Mouse (Mus musculus) right cerebral cortex, postnatal 14 days (tissue): ENCODE results near the gene BC035947.
"Not testable (repeated sequence)": the region's sequence is repeated elsewhere in the genome, so short reads cannot be mapped to it uniquely, and the experiment has no call there.

Source experiments
- DNase-seq: peaks from one replicate; pipeline ENCODE4 v3.0.0; 2022

Gene BC035947

GRCm38 (mm10) chr1:78511621-78512160 is at the start of gene BC035947:
TSS of gene BC035947 (minus strand) at chr1:78512158.
- DNase-seq: peak; percentile 28

- DNase-seq: no peak
Observed at GRCm38 (mm10) chr1:78554012-78554666, 42.2 kb upstream of the BC035947 start.

- no peak for DNase-seq
Observed at GRCm38 (mm10) chr1:78548961-78549360, 37.0 kb upstream of the BC035947 start.

- DNase-seq: no peak
Observed at GRCm38 (mm10) chr1:78546258-78546657, 34.3 kb upstream of the BC035947 start.

DNA sequence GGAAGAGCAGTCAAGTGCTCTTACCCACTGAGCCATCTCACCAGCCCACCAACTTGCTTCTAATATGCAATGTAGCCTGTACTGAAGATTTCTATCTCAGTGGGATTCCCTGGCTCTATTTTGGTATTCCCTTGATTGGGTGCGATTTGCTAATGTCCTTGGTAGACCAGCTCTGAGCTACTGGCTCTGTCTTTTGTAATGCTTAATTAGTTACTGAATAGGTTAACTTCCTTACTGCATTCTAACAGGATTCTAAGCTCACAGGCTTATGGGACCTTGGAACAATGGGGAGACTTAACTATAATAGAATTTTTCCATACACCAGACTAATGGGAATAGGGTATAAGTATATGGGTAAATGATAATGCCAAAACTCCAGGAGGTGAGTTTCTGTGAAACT is 31.7 kb upstream of the BC035947 start:
- not testable (repeated sequence) for DNase-seq

DNA sequence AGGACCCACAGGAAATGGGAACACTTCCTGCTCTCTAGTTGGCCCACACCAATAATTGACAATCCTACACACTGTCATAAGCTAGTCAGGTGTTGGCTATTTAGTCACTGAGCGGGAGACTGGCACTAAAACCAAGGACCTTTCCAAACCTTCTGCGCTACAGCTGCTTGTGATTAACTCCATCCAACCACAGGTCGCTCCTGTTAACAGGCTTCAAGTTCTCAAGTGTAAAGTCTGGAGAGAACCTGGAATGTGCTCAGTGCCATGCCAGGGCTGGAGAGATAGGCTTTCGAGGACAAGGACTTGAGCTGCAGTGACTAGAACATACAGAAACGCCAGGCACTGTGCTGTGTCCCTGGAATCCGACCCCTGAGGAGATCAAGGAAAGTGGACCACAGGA is 27.2 kb upstream of the BC035947 start:
- no peak for DNase-seq

GRCm38 (mm10) chr1:78538396-78538795 is 26.4 kb upstream of the BC035947 start:
- no peak for DNase-seq

- DNase-seq: peak; percentile 70
Observed at GRCm38 (mm10) chr1:78537494-78538010, 25.6 kb upstream of the BC035947 start.

DNA sequence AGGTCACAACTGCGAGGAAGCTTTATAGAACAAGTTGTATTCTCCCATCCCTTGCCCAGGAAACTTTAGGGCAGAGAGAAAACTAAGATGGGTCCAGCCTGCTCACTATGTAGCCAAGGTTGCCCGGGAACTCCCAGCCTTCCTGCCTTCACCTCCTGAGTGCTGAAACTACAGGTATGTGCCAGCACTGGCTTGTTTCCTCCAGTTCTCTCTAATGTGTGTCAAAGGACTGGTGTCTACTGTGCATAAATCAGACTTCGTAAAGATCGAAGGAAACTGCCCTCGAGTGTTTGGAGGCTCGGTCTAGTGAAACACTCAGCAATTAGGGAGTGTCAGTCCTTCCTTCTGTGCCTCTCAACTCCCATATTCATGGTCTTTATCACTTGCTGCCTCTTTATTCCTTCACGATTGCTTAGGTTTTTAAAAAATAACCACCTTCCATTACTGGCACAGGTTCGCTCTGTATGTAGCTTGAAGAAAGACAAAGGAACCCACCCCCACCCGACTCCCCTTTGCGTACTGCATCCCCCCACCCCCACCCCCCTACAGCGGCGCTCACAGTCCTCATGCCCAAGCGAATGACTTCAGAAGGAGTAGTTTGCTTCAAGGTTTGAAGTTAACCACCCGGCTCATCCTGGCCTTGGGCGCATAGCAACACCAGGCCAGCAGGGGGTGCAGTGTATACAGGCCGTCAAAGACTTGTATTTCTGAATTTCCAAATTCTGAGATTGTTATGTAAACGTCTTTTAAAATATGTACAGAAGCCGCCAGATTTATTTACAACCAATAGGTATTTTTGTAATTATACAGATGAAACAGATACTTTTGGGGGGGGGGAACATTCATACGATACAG is 24.6 kb upstream of the BC035947 start:
- peak; percentile 84 for DNase-seq

DNA sequence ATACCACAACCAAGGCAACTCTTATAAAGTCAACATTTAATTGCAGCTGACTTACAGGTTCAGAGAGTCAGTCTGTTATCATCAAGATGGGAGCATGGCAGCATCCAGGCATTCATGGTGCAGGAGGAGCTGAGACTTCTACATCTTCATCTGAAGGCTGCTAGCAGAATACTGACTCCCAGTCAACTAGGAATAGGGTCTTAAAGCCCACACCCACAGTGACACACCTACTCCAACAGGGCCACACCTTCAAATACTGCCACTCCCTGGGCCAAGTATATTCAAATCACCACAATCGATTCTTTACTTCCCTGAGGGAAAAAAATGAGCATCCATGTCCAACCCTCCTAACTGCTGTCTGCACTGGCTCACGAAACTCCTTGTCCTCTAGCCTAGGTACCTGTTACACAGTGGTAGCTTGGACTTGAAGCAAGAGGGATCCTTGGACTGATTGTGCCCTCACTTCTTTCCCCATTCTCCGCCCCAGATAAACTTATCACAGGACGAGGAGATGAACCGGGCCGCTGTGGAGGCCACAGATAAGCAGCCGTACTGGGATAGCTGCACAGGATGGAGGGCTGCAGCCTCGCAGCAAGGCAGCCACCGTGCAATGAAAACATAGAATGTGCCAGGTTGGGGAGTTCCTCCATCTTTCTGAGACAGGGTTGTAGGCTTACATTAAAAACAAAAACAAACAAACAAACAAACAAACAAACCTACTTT is 22.6 kb upstream of the BC035947 start:
- DNase-seq: no peak

DNA sequence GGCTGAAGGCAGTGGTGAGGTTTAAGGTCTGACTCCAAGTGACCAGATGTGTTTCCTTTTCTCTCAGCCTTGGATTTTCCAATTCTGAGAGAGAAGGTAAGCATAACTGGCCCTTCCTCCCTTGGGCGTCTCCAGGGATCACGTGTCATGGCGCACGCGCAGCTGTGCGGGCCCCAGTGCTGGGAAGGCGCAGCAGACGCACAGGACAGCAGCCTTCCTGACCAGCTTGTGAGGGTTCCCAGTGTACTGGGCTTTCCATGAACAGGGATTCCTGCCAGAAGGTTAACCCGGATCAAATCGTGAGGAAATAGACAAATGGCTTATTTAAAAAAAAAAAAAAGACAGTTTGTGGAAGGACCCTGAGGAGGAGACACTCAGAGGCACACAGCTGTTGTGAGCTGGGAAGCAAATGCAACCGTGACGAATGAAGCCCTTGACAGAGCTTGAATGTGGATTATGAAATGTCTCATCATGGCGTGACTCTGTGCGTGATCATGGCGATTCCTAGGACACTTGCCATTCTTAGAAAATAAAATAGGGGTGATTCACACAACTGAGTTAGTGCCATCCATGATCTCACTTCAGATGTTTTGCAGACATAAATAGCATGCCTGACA is 20.3 kb upstream of the BC035947 start:
- no peak for DNase-seq

DNA sequence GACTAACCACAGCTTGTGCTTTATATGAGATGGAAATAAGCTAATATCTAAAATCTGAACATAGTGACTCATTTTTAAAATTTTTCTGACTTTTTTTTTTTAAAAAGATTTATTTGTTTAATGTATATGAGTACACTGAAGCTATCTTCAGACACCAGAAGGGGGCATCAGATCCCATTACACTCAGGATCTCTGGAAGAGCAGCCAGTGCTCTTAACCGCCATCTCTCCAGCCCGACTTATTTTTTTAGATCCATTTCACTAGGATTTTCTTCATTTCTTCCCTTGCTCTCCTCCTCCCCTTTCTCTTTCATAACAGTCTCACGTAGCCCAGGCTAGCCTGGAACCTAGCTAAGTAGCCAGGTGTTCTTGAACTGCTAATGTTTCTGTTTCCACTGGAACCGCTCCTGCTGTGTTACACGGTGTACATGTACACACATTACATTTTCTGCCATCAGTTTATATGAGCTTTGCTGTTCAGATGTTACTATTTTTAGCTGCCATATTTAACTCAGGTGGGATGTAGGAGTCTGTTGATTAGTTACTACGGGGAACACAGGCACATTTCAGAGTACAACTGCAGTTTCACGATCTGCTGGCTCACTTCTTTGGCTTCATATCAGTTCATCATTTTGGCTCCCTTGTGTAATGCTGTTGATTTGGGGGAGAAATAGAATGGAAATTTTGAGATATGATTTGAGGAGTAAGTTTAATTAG is 18.7 kb upstream of the BC035947 start:
- no peak for DNase-seq

DNA sequence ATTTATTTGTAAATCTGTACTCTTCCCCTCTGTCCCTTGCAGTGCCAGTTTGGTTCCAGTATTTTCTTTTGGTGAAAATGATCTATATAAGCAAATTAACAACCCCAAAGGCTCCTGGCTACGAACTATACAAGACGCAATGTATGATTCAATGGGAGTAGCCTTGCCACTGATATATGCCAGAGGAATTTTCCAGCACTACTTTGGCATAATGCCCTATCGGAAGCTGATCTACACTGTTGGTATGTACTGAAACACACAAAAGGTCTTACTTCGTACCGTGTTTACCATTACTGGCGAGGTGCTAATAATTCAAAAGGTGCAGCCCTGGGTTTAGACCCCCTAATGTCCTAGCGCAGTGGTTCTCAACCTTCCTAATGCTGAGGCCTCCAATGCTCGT is 17.1 kb upstream of the BC035947 start:
- DNase-seq: no peak

- DNase-seq: no peak
Observed at GRCm38 (mm10) chr1:78528356-78528755, 16.4 kb upstream of the BC035947 start.

DNA sequence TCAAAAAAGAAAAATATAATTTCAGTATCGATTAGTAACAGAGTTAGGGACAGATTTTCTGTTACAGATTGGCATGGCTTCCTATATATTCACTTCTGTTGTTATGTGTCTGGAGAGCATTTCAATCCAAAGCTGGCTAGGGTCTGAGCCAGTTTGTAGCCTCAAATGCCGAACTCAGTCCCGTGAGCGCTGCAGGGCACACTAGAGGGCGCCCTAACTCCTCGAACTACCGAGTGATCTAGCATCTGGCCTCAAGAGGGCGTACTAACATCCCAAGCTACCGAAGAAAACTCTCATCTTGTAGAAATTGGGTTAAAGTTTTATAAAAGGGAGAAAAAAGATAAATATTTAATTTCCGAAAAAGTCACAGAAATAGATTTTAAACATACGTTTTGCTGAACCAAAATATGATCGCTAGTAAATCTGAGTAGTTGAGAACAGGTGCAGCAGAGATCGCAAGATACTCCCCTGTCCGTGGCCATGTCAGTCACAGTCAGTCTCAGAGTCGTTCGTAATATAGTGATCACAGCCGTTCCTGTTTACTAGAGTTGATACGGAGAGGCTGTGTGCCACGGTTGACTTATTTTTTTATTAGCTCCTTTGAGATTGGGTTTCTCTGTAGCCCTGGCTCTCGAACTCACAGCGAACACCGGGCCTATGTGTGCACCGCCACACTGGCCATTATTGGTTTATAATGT is 13.4 kb upstream of the BC035947 start:
- peak; percentile 80 for DNase-seq

GRCm38 (mm10) chr1:78518907-78519306 is 6.9 kb upstream of the BC035947 start:
- DNase-seq: no peak

GRCm38 (mm10) chr1:78512756-78513155 is 798 bp upstream of the BC035947 start:
- DNase-seq: no peak

GRCm38 (mm10) chr1:78510862-78511261 is 1.1 kb downstream of the BC035947 start, which contains the start of gene Mogat1:
TSS of gene Mogat1 (plus strand) at chr1:78510991.
- DNase-seq: no peak

DNA sequence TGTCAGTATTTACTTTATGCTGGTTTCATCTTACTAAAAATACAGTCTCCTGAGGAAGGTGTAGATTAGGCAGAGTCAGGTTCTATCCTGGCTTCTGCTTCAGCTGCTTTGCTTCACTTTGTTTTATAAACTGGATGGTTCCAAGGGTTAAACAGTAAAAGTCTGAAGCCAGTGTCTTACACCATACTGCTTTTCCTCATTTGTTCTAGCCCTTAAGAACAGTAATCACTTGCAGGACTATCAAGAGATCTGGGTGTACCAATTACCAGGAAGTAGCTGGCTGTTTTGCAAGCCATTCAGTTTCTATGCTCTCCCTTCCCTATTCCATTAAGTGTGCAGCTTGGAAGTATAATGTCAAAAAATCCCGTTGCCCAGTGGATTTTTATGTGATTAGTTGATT is 4.8 kb downstream of the BC035947 start:
- DNase-seq: no peak

DNA sequence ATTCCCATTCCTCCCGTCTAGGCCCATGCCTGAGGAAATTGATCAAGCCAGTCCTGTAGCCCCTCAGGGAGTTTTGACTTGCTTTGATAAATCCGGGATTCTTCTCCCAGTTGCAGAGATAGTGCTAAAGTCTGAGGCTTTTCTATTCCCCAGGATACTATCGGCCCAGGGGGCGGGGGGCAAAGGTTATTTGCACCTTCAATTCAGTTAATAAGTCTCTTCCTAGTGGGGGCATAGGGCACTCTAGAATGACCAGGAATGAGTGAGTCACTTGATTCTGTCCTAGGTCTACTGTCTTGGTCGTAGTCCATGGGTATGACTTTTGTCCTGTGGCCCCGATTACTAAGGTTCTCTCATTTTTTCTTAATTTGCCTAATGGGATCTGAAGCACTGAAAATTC is 9.4 kb downstream of the BC035947 start:
- no peak for DNase-seq

GRCm38 (mm10) chr1:78501856-78502255 is 10.1 kb downstream of the BC035947 start:
- DNase-seq: not testable (repeated sequence)
